Mouse (Mus musculus): ENCODE results near the gene Fam160a2. TPM values are rescaled to one million over a fixed set of nuclear protein-coding genes. Genes with fewer than 3 reads are reported as not detected.

Fam160a2 gene
- total and polyA plus RNA-seq, 2 experiments, result 4.5 to 26.8 TPM

GRCm38 (mm10) chr7:105342752-105343151 lies 57.1 kb downstream of the Fam160a2 start:
- Histone ChIP-seq H3K79me2 (ENCODE audit: control insufficient read depth, insufficient read depth, low read length) (no peaks in the 10 kb centered on the region), H3K36me3 (ENCODE audit: control insufficient read depth, insufficient read depth, low read length) (no peaks in the 10 kb centered on the region), H3K4me1 (ENCODE audit: control insufficient read depth, insufficient read depth, low read length) (no peaks in the 10 kb centered on the region), H3K27me3 (ENCODE audit: control insufficient read depth, insufficient read depth, low read length) (no peaks in the 10 kb centered on the region), H3K27ac (replicated peaks; ENCODE audit: insufficient read depth, low read depth, low read length) (no peak overlapping the region), H3K9ac (ENCODE audit: low read depth, low read length) (no peak overlapping the region), H3K4me3 (ENCODE audit: insufficient read depth, low read depth, low read length) (no peak overlapping the region)
- TF ChIP-seq CTCF (IDR thresholded peaks at IDR 0.05; ENCODE audit: low read depth, low read length) (no peak), POLR2A (IDR thresholded peaks at IDR 0.05; ENCODE audit: extremely low read depth, insufficient read depth, low read length) (no peak)
- WGBS, result 76% methylated on average over 2 of the region's 2 CpGs
- DNase-seq (ENCODE audit: extremely low read depth, low read depth, low spot score), result no peak

GRCm38 (mm10) chr7:105342170-105342569 lies 57.7 kb downstream of the Fam160a2 start, which contains the start of gene Olfr691:
Gene Olfr691, minus strand, starts transcription at chr7:105342270.
- H3K36me3 ChIP-seq (ENCODE audit: control insufficient read depth, insufficient read depth, low read length), result no peaks in the 10 kb centered on the region

GRCm38 (mm10) chr7:105334004-105334403 lies 65.8 kb downstream of the Fam160a2 start, which contains the start of gene Olfr690:
Gene Olfr690, minus strand, starts transcription at chr7:105334104.
- DNase-seq (ENCODE audit: extremely low read depth, low read depth, low spot score), result no peak
- Histone ChIP-seq H3K27ac (replicated peaks; ENCODE audit: insufficient read depth, low read depth, low read length) (no peak within 1 kb of the TSS), H3K36me3 (ENCODE audit: control insufficient read depth, insufficient read depth, low read length) (no peaks in the 10 kb centered on the region), H3K4me3 (ENCODE audit: insufficient read depth, low read depth, low read length) (no peak within 1 kb of the TSS), H3K79me2 (ENCODE audit: control insufficient read depth, insufficient read depth, low read length) (no peaks in the 10 kb centered on the region), H3K9ac (ENCODE audit: low read depth, low read length) (no peak within 1 kb of the TSS), H3K4me1 (ENCODE audit: control insufficient read depth, insufficient read depth, low read length) (no peaks in the 10 kb centered on the region), H3K27me3 (ENCODE audit: control insufficient read depth, insufficient read depth, low read length) (no peaks in the 10 kb centered on the region)
- TF ChIP-seq CTCF (IDR thresholded peaks at IDR 0.05; ENCODE audit: low read depth, low read length), result no peak
- TF ChIP-seq POLR2A (IDR thresholded peaks at IDR 0.05; ENCODE audit: extremely low read depth, insufficient read depth, low read length), result no peak
- 83% methylated on average over 1 of the region's 1 CpGs for WGBS

More at GRCm38 (mm10) chr7:105342170-105342569, 57.7 kb downstream of the Fam160a2 start, which contains the start of gene Olfr691:
- DNase-seq (ENCODE audit: extremely low read depth, low read depth, low spot score), result no peak
- WGBS, result 42% methylated on average over 1 of the region's 1 CpGs
- Histone ChIP-seq H3K4me3 (ENCODE audit: insufficient read depth, low read depth, low read length) (no peak within 1 kb of the TSS), H3K79me2 (ENCODE audit: control insufficient read depth, insufficient read depth, low read length) (no peaks in the 10 kb centered on the region), H3K9ac (ENCODE audit: low read depth, low read length) (no peak within 1 kb of the TSS), H3K4me1 (ENCODE audit: control insufficient read depth, insufficient read depth, low read length) (no peaks in the 10 kb centered on the region), H3K27ac (replicated peaks; ENCODE audit: insufficient read depth, low read depth, low read length) (no peak within 1 kb of the TSS), H3K27me3 (ENCODE audit: control insufficient read depth, insufficient read depth, low read length) (no peaks in the 10 kb centered on the region)
- no peak for TF ChIP-seq CTCF (IDR thresholded peaks at IDR 0.05; ENCODE audit: low read depth, low read length)
- no peak for TF ChIP-seq POLR2A (IDR thresholded peaks at IDR 0.05; ENCODE audit: extremely low read depth, insufficient read depth, low read length)

GRCm38 (mm10) chr7:105325302-105325701 lies 74.6 kb downstream of the Fam160a2 start:
- no peak overlapping the region for H3K4me3 ChIP-seq (ENCODE audit: insufficient read depth, low read depth, low read length)
- H3K27me3 ChIP-seq (ENCODE audit: control insufficient read depth, insufficient read depth, low read length), result no peaks in the 10 kb centered on the region
- no peak for DNase-seq (ENCODE audit: extremely low read depth, low read depth, low spot score)
- no peaks in the 10 kb centered on the region for H3K4me1 ChIP-seq (ENCODE audit: control insufficient read depth, insufficient read depth, low read length)
- WGBS, result 56% methylated on average over 2 of the region's 2 CpGs
- no peak overlapping the region for H3K27ac ChIP-seq (replicated peaks; ENCODE audit: insufficient read depth, low read depth, low read length)
- H3K9ac ChIP-seq (ENCODE audit: low read depth, low read length), result no peak overlapping the region
- no peaks in the 10 kb centered on the region for H3K36me3 ChIP-seq (ENCODE audit: control insufficient read depth, insufficient read depth, low read length)
- H3K79me2 ChIP-seq (ENCODE audit: control insufficient read depth, insufficient read depth, low read length), result no peaks in the 10 kb centered on the region
- TF ChIP-seq POLR2A (IDR thresholded peaks at IDR 0.05; ENCODE audit: extremely low read depth, insufficient read depth, low read length) (no peak), CTCF (IDR thresholded peaks at IDR 0.05; ENCODE audit: low read depth, low read length) (no peak)

Other genes with a start within 250 kb of the Fam160a2 start
- not detected in 2 replicates for gene Olfr684, start 236.4 kb downstream of the Fam160a2 start, total RNA-seq (2014; rRNA removed)
- gene Olfr684, start 236.4 kb downstream of the Fam160a2 start, polyA plus RNA-seq (2012; rRNA removed), result not detected in 2 replicates
- not detected in 2 replicates for gene Olfr685, start 214.0 kb downstream of the Fam160a2 start, total RNA-seq (2014; rRNA removed)
- gene Olfr685, start 214.0 kb downstream of the Fam160a2 start, polyA plus RNA-seq (2012; rRNA removed), result not detected in 2 replicates
- not detected in 2 replicates for gene Olfr686, start 192.6 kb downstream of the Fam160a2 start, total RNA-seq (2014; rRNA removed)
- not detected in 2 replicates for gene Olfr686, start 192.6 kb downstream of the Fam160a2 start, polyA plus RNA-seq (2012; rRNA removed)
- not detected in 2 replicates for gene Olfr688, start 112.0 kb downstream of the Fam160a2 start, total RNA-seq (2014; rRNA removed)
- gene Olfr688, start 112.0 kb downstream of the Fam160a2 start, polyA plus RNA-seq (2012; rRNA removed), result not detected in 2 replicates
- not detected in 2 replicates for gene Olfr689, start 88.9 kb downstream of the Fam160a2 start, total RNA-seq (2014; rRNA removed)
- not detected in 2 replicates for gene Olfr689, start 88.9 kb downstream of the Fam160a2 start, polyA plus RNA-seq (2012; rRNA removed)
- gene Olfr690, start 66.0 kb downstream of the Fam160a2 start, total RNA-seq (2014; rRNA removed), result not detected in 2 replicates
- gene Olfr690, start 66.0 kb downstream of the Fam160a2 start, polyA plus RNA-seq (2012; rRNA removed), result not detected in 2 replicates
- gene Olfr691, start 57.8 kb downstream of the Fam160a2 start, total RNA-seq (2014; rRNA removed), result not detected in 2 replicates
- gene Olfr691, start 57.8 kb downstream of the Fam160a2 start, polyA plus RNA-seq (2012; rRNA removed), result not detected in 2 replicates
- not detected in 2 replicates for gene Olfr692, start 31.8 kb downstream of the Fam160a2 start, total RNA-seq (2014; rRNA removed)
- gene Olfr692, start 31.8 kb downstream of the Fam160a2 start, polyA plus RNA-seq (2012; rRNA removed), result not detected in 2 replicates
- gene Gm5901, start 25.0 kb downstream of the Fam160a2 start, total RNA-seq (2014; rRNA removed), result not detected in 2 replicates
- 0.07 TPM in 1 of 2 replicates, not detected in the other for gene Gm5901, start 25.0 kb downstream of the Fam160a2 start, polyA plus RNA-seq (2012; rRNA removed)
- gene Cnga4, start 4.5 kb upstream of the Fam160a2 start, total RNA-seq (2014; rRNA removed), result not detected in 2 replicates
- gene Cnga4, start 4.5 kb upstream of the Fam160a2 start, polyA plus RNA-seq (2012; rRNA removed), result 0.04 TPM in 2 replicates
- gene Cckbr, start 25.7 kb upstream of the Fam160a2 start, total RNA-seq (2014; rRNA removed), result not detected in 2 replicates
- gene Cckbr, start 25.7 kb upstream of the Fam160a2 start, polyA plus RNA-seq (2012; rRNA removed), result not detected in 2 replicates
- gene Cavin3, start 82.2 kb upstream of the Fam160a2 start, total RNA-seq (2014; rRNA removed), result 0.67 and 1.1 TPM in 2 replicates
- gene Cavin3, start 82.2 kb upstream of the Fam160a2 start, polyA plus RNA-seq (2012; rRNA removed), result 1.3 and 1.4 TPM in 2 replicates
- 33.1 and 38.1 TPM in 2 replicates for gene Smpd1, start 154.3 kb upstream of the Fam160a2 start, total RNA-seq (2014; rRNA removed)
- gene Smpd1, start 154.3 kb upstream of the Fam160a2 start, polyA plus RNA-seq (2012; rRNA removed), result 48.4 and 51.9 TPM in 2 replicates
- gene Apbb1, start 181.6 kb upstream of the Fam160a2 start, total RNA-seq (2014; rRNA removed), result 1.1 TPM in 2 replicates
- 0.85 and 1.6 TPM in 2 replicates for gene Apbb1, start 181.6 kb upstream of the Fam160a2 start, polyA plus RNA-seq (2012; rRNA removed)
- gene Hpx, start 200.1 kb upstream of the Fam160a2 start, total RNA-seq (2014; rRNA removed), result 5,639 and 7,644 TPM in 2 replicates
- gene Hpx, start 200.1 kb upstream of the Fam160a2 start, polyA plus RNA-seq (2012; rRNA removed), result 4,285 and 5,140 TPM in 2 replicates
- 6.3 and 10.2 TPM in 2 replicates for gene Trim3, start 233.5 kb upstream of the Fam160a2 start, total RNA-seq (2014; rRNA removed)
- 10.9 and 14.9 TPM in 2 replicates for gene Trim3, start 233.5 kb upstream of the Fam160a2 start, polyA plus RNA-seq (2012; rRNA removed)
- gene Timm10b, start 240.0 kb upstream of the Fam160a2 start, total RNA-seq (2014; rRNA removed), result 42.2 and 67.5 TPM in 2 replicates
- gene Timm10b, start 240.0 kb upstream of the Fam160a2 start, polyA plus RNA-seq (2012; rRNA removed), result 51.4 and 63.3 TPM in 2 replicates
- gene Arfip2, start 240.4 kb upstream of the Fam160a2 start, total RNA-seq (2014; rRNA removed), result 4.9 and 7.9 TPM in 2 replicates
- gene Arfip2, start 240.4 kb upstream of the Fam160a2 start, polyA plus RNA-seq (2012; rRNA removed), result 15.7 and 28.6 TPM in 2 replicates
- gene Gm45799, start 240.5 kb upstream of the Fam160a2 start, total RNA-seq (2014; rRNA removed), result 27.7 and 28.6 TPM in 2 replicates
- gene Gm45799, start 240.5 kb upstream of the Fam160a2 start, polyA plus RNA-seq (2012; rRNA removed), result 136 and 140 TPM in 2 replicates

All from liver, adult 2 months (tissue).